Mouse (Mus musculus): ENCODE measurements around the gene Rnf103.
A peak's percentile ranks its signal among the peaks of the same experiment; 100 is the strongest.

Gene Rnf103

GRCm38 (mm10) chr6:71492756-71493674 is 679 bp upstream of the Rnf103 start:
- no peak for DNase-seq (ENCODE audit: low read depth)

DNA sequence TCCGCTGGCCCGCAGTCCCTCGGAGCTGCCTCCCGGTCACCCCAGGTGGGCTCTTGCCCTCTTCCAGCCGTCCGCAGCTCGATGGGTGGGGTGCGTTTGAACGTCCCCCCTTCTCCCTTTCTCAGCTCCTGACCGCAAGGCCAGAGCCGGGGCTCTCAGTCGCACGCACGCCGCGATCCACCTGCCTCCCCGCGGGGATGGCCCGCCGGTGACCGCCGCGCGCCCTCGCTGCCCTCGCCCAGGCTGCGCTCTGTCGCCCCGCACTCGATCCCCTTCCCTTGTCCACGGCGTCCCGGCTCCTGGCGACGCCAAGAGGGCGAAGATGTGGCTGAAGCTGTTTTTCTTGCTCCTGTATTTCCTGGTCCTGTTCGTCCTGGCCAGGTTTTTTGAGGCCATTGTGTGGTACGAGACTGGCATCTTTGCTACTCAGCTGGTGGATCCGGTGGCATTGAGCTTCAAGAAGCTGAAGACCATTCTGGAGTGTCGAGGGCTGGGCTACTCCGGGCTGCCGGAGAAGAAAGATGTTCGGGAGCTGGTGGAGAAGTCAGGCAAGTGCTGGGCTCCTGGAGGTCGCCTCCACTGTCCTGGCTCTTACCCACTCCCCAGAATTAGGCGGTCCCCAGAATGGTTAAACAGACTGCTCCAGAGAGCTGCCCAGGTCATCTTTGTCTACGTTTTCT is 787 bp downstream of the Rnf103 start:
- DNase-seq (ENCODE audit: low read depth) = peak; percentile 28

- no peak for DNase-seq (ENCODE audit: low read depth)
Observed at GRCm38 (mm10) chr6:71500575-71500974, 6.9 kb downstream of the Rnf103 start.

DNA sequence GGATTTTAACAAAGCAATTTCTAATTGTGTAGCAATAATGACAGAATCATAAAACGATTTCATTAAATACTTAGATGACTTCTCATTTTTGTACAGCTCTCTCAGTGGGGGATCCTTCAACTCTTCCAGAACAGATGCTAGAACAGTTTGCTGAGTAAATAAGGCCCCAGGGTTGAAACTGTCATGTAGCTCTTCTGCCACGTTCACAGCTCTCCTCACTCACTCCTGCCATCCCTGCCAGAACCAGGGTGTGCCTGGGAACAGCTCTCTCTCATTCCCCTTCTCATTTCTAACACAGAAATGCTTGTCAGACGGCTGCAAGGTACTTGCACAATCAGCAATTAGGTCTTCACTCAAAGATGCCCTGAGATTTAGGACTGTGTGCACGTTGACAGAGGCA is 9.3 kb downstream of the Rnf103 start:
- DNase-seq (ENCODE audit: low read depth) = no peak

DNA sequence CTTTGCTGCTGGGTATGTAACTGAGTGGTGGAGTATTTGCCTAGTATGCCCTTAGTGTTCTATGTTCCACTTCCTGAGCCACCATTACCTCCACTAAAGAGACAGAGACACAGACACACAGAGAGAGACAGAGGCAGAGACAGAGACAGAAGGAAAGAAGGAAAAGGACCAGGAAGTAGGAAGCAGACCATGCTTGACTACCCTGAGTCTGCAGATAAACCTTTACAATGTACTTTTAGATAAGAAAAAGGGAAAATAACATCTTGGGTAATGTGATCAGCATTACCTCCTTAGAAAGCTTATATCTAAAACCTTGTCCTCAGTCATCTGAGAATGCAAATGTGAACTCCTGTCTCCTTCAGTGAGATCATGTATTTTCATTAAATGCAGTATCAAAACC is 10.0 kb downstream of the Rnf103 start:
- no peak for DNase-seq (ENCODE audit: low read depth)

DNA sequence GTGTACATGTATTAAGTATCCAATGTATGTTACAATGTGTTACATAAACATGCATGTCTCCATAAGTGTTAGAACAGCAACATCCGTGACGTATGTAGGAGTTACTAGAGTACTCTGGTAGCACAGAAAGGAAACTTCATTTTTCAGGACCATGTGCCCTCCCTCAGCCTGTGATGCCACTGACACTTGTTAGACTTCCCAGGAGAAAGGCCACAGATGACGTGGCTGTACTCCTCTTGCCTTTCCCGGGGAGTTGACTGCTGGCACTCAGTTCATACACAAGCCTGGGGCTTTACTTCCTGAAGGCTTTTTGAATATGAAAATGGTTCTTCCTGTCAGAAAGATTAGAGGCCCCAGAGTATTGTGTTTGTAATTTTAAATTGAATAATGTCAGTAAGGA is 10.4 kb downstream of the Rnf103 start:
- DNase-seq (ENCODE audit: low read depth) = no peak

GRCm38 (mm10) chr6:71505671-71506070 is 12.0 kb downstream of the Rnf103 start:
- no peak for DNase-seq (ENCODE audit: low read depth)

GRCm38 (mm10) chr6:71519476-71519875 is 25.8 kb downstream of the Rnf103 start:
- no peak for DNase-seq (ENCODE audit: low read depth)

GRCm38 (mm10) chr6:71525556-71525955 is 31.9 kb downstream of the Rnf103 start:
- DNase-seq (ENCODE audit: low read depth) = no peak

DNA sequence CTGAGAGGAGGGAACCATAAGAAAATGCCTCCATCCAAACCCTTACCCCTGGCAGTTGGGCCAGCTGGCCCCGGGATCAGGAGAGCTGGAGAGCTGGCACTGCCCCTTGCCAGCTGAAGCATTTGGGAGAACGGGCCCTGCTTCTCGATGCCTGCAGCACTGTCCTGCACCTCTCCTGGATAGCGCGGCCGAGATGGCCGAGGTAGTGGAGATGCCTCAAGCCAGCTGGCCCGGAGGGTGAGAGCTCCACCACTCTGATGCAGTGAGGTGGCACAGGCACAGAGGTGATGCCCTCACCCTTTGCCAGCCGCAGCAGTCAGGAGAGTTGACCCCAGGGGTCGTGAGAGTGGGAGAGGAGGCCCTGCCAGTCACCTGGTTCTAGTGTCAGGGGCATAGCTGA is 33.4 kb downstream of the Rnf103 start:
- DNase-seq (ENCODE audit: low read depth) = no peak

- DNase-seq (ENCODE audit: low read depth) = no peak
Observed at GRCm38 (mm10) chr6:71527826-71528225, 34.1 kb downstream of the Rnf103 start.

DNA sequence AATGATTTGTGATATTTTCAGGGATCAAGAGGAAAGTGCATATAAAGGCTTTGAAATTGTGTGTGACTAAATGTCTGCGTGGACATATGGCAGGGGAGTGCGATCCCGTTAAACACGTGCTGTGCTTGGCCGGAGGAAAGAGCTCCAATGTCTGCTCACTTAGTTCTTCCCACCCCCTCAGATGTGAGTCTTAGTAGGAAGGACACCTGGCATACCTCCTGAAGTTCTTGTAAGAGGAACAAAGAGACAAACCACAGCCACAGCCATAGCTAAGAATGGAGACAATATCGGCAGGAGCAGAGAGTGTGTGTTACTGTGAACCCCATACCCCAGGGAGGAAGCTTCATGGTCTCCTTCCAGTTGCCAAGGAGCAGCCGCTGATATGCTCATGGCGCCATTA is 36.5 kb downstream of the Rnf103 start:
- DNase-seq (ENCODE audit: low read depth) = no peak

DNA sequence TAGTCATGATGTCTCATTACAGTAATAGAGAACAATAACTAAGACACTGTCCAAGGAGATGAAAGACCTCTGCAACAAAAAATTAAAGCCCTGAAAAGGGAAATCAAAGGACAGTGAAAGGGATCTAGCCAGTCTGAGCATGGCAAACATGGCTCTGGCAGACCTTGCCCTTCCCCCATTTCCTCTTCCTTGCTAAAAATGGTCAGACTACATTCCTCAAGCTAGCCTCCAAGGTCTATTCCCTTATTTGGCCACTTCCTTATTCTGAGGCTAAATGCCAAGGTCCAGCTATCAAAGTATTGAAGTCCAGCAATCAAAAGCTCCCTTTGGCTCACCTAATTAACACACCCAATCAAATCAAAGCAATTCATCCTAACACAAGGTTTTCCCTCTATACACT is 43.6 kb downstream of the Rnf103 start:
- DNase-seq (ENCODE audit: low read depth) = no peak

GRCm38 (mm10) chr6:71543686-71544499 is 50.2 kb downstream of the Rnf103 start, which contains the start of gene Chmp3:
Chmp3 (plus strand) TSS chr6:71543797.
- peak; percentile 91 for DNase-seq (ENCODE audit: low read depth)

DNA sequence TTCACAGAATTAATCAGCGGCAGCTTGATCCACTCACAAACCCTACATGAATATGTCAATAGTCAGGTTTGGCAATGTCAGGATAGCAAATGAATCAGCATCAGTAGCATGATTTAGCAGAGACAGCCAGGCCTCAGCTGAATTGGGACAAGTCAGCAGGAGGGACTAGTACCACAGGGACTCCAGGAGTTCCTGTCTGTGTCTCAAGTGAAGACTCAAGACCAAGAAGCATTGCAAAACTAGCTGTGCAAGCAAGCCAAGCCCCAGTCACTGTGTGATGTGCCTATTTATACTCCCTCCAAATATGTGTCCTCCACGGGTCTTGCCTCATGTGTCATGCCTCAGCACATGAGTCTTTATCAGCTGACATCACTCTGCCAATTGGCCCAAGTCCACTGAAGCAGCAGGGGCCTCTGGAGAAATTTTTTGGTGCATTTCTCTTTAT is 61.8 kb downstream of the Rnf103 start:
- no peak for DNase-seq (ENCODE audit: low read depth)

DNA sequence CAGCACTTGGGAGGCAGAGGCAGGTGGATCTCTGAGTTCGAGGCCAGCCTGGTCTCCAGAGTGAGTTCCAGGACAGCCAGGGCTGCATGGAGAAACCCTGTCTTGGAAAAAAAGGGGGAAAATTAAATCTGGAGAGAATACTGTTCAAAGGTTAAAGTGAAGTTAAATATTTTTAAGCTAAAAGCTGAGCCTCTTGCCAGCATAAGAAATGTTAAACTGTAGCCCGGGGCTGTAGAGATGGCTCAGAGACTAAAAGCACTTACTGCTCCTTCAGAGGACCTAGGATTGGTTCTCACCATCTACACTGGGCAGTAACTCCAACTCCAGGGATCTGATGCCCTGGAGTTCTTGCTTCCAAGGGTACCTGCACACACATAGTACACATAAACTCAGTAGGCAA is 63.1 kb downstream of the Rnf103 start:
- DNase-seq (ENCODE audit: low read depth) = no peak

All from c-Kit-positive CD71-positive TER-119-negative erythroid progenitor cells, embryonic 14.5 days (primary cell).